Comparison of ENCODE assay signal across 17 mouse cellular contexts in the genomic region with DNA sequence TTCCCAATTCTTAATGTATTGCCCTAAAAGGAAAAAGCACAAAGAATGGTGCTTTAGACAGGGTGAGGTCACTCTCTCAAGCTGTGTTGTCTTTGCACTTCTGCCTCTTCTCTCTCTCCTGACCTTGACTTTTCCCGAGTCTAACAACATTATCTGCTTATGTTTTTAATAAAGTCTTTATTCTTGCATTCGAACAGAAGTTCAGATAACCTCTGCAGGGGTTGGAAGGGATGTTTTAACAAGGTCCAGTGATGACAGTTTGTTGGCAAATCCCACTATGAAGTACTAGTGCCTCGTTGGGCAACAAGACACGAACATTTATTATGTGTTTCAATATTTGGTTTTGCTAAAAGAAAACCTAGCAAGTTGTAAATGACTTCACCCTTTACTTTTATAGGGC.
"Had no signal": no experiment of that assay in that cellular context is flagged by ENCODE, and none has a peak within 500 bp of the region (broad histone marks: within the 10 kb centered on the region; RNA-seq: fewer than 3 reads in every experiment).

No protein-coding gene starts in this region.

- H3K36me3 ChIP-seq: kidney, embryonic 15.5 days; limb, embryonic 13.5 days; liver, embryonic 12.5 days; liver, embryonic 15.5 days had no signal

- ATAC-seq: liver, embryonic 12.5 days had no signal

- H3K9me3 ChIP-seq: kidney, embryonic 15.5 days; limb, embryonic 13.5 days; liver, embryonic 12.5 days; liver, embryonic 15.5 days had no signal

- H3K9ac ChIP-seq: kidney, embryonic 15.5 days; limb, embryonic 13.5 days; liver, embryonic 12.5 days; liver, embryonic 15.5 days had no signal

- H3K4me3 ChIP-seq: kidney, embryonic 15.5 days; left cerebral cortex, adult 2 months; liver, embryonic 12.5 days had no signal

- H3K27ac ChIP-seq: kidney, embryonic 15.5 days; limb, embryonic 13.5 days; liver, embryonic 12.5 days; liver, embryonic 15.5 days; stomach, postnatal 0 days had no signal

- DNase-seq: kidney, adult 8-10 months; kidney, postnatal 10 days; kidney, postnatal 36 days; layer of hippocampus, postnatal 36 days; liver; lung, adult 18-20 months; lung, postnatal 4 days; right cerebral cortex, postnatal 4 days; thymus, adult 2 months; thymus, postnatal 14 days; thymus, postnatal 4 days had no signal
